Mouse (Mus musculus): Measurements from ENCODE around the gene Zfp143.
A peak's percentile ranks its signal among the peaks of the same experiment; 100 is the strongest.
"Not testable (repeated sequence)": the region's sequence is repeated elsewhere in the genome, so short reads cannot be mapped to it uniquely, and the experiment has no call there.

Zfp143 gene

GRCm38 (mm10) chr7:110061199-110061751, at the start of gene Zfp143:
TSS of gene Zfp143 (plus strand) at chr7:110061217.
- peak; percentile 99 for DNase-seq (ENCODE audit: low read depth, low spot score)

GRCm38 (mm10) chr7:110011417-110011816, 49.6 kb upstream of the Zfp143 start:
- DNase-seq (ENCODE audit: low read depth, low spot score), result no peak

GRCm38 (mm10) chr7:110014272-110014671, 46.7 kb upstream of the Zfp143 start:
- no peak for DNase-seq (ENCODE audit: low read depth, low spot score)

- DNase-seq (ENCODE audit: low read depth, low spot score), result peak; percentile 90
These were observed 42.8 kb upstream of the Zfp143 start, which contains the start of gene Ipo7 for GRCm38 (mm10) chr7:110018117-110018630. TSS of gene Ipo7 (plus strand) at chr7:110018274.

- peak; percentile 37 for DNase-seq (ENCODE audit: low read depth, low spot score)
These were observed 42.2 kb upstream of the Zfp143 start for GRCm38 (mm10) chr7:110018631-110019482.

GRCm38 (mm10) chr7:110023553-110023952, 37.5 kb upstream of the Zfp143 start:
- no peak for DNase-seq (ENCODE audit: low read depth, low spot score)

- no peak for DNase-seq (ENCODE audit: low read depth, low spot score)
These were observed 34.4 kb upstream of the Zfp143 start for GRCm38 (mm10) chr7:110026594-110026993.

- no peak for DNase-seq (ENCODE audit: low read depth, low spot score)
These were observed 32.2 kb upstream of the Zfp143 start for GRCm38 (mm10) chr7:110028826-110029225.

GRCm38 (mm10) chr7:110030342-110030741, 30.7 kb upstream of the Zfp143 start:
- DNase-seq (ENCODE audit: low read depth, low spot score), result no peak

- not testable (repeated sequence) for DNase-seq (ENCODE audit: low read depth, low spot score)
These were observed 3.3 kb upstream of the Zfp143 start for GRCm38 (mm10) chr7:110057723-110058122.

- peak; percentile 51 for DNase-seq (ENCODE audit: low read depth, low spot score)
These were observed 1.8 kb upstream of the Zfp143 start for GRCm38 (mm10) chr7:110059092-110059785.

- peak; percentile 15 for DNase-seq (ENCODE audit: low read depth, low spot score)
These were observed 830 bp upstream of the Zfp143 start for GRCm38 (mm10) chr7:110060106-110060668.

GRCm38 (mm10) chr7:110060669-110061198, 283 bp upstream of the Zfp143 start:
- no peak for DNase-seq (ENCODE audit: low read depth, low spot score)

- DNase-seq (ENCODE audit: low read depth, low spot score), result peak; percentile 82
These were observed 796 bp downstream of the Zfp143 start for GRCm38 (mm10) chr7:110061752-110062273.

GRCm38 (mm10) chr7:110063731-110064130, 2.7 kb downstream of the Zfp143 start:
- no peak for DNase-seq (ENCODE audit: low read depth, low spot score)

- no peak for DNase-seq (ENCODE audit: low read depth, low spot score)
These were observed 8.1 kb downstream of the Zfp143 start for GRCm38 (mm10) chr7:110069070-110069469.

- DNase-seq (ENCODE audit: low read depth, low spot score), result no peak
These were observed 17.2 kb downstream of the Zfp143 start for GRCm38 (mm10) chr7:110078168-110078567.

- peak; percentile 75 for DNase-seq (ENCODE audit: low read depth, low spot score)
These were observed 22.6 kb downstream of the Zfp143 start for GRCm38 (mm10) chr7:110083386-110084165.

GRCm38 (mm10) chr7:110085217-110085616, 24.2 kb downstream of the Zfp143 start:
- DNase-seq (ENCODE audit: low read depth, low spot score), result no peak

- no peak for DNase-seq (ENCODE audit: low read depth, low spot score)
These were observed 26.9 kb downstream of the Zfp143 start for GRCm38 (mm10) chr7:110087914-110088313.
